24 mouse cellular contexts compared by ENCODE assay signal in the genomic region with DNA sequence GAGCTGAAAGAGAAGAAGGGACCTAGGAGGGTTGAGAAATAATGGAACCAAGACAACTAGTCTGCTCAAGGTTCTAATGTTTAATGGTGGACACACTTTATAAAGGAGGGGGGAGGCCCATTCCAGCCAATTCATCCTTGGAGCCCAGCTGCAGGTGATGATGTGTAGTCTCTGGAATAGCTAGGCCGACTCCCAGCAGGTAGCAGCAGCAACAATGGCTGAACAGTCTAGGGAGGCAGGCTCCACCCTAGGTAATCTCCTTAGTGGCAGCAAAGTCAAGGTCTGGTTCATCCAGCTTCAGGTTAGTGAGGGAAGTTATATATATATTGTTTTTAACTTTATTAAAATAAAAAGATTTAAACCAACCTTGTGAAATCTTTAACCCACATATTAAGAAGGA.
A peak's percentile ranks its signal among the peaks of the same experiment; 100 is the strongest.
DNase-seq lines count a peak whose midpoint lies in the region; ATAC-seq and TF ChIP-seq lines count a peak whose summit lies in the region.
"Had no signal": no experiment of that assay in that cellular context is flagged by ENCODE, and none has a peak within 500 bp of the region (broad histone marks: within the 10 kb centered on the region; RNA-seq: fewer than 3 reads in every experiment).

No protein-coding gene starts in this region.

- TF ChIP-seq CTCF in gastrocnemius, adult 2 months (IDR thresholded peaks at IDR 0.05) = no peak

- no peaks in the 10 kb centered on the region for H3K36me3 ChIP-seq in midbrain, embryonic 15.5 days (replicated peaks)
- no peaks in the 10 kb centered on the region for H3K36me3 ChIP-seq in forebrain, embryonic 13.5 days (ENCODE audit: poor library complexity, severe bottlenecking)
- H3K36me3 ChIP-seq: G1E had no signal

- no peaks in the 10 kb centered on the region for H3K4me1 ChIP-seq in midbrain, embryonic 15.5 days
- no peaks in the 10 kb centered on the region for H3K4me1 ChIP-seq in forebrain, embryonic 13.5 days

- H3K9me3 ChIP-seq in midbrain, embryonic 15.5 days = no peaks in the 10 kb centered on the region
- H3K9me3 ChIP-seq in forebrain, embryonic 13.5 days (replicated peaks) = no peaks in the 10 kb centered on the region
- H3K9me3 ChIP-seq: G1E had no signal

- H3K27me3 ChIP-seq in midbrain, embryonic 15.5 days (replicated peaks) = no peaks in the 10 kb centered on the region
- no peaks in the 10 kb centered on the region for H3K27me3 ChIP-seq in forebrain, embryonic 13.5 days
- H3K27me3 ChIP-seq: CH12.LX, Patski had no signal

- H3K27ac ChIP-seq in midbrain, embryonic 15.5 days = no peak overlapping the region
- no peak overlapping the region for H3K27ac ChIP-seq in gastrocnemius, adult 2 months
- no peak overlapping the region for H3K27ac ChIP-seq in forebrain, embryonic 13.5 days

- DNase-seq in ES-CJ7 (ENCODE audit: low read depth, low spot score) (peak; percentile 63), R1 (ENCODE audit: low read depth, low spot score) (peak; percentile 65), ZHBTc4 (ENCODE audit: low read depth, low spot score) (peak; percentile 23)
- no peak for DNase-seq in gastrocnemius, adult 2 months
- DNase-seq: adrenal gland, adult 2 months; adrenal gland, adult 8-10 months; adrenal gland, postnatal 10 days; adrenal gland, postnatal 14 days; adrenal gland, postnatal 25 days; adrenal gland, postnatal 36 days; B cell, adult 2 months; cerebellum, adult 11 months; cerebellum, adult 11-12 months; cerebellum, adult 18-20 months; cerebellum, adult 2 months; cerebellum, adult 8-10 months; cerebellum, adult 9-10 months had no signal

- H3K9ac ChIP-seq in midbrain, embryonic 15.5 days = no peak overlapping the region
- H3K9ac ChIP-seq in forebrain, embryonic 13.5 days = no peak overlapping the region

- 88% methylated on average over 1 of the region's 1 CpGs for WGBS in midbrain, embryonic 15.5 days
- 77% methylated on average over 1 of the region's 1 CpGs for WGBS in forebrain, embryonic 13.5 days

- no peak for ATAC-seq in midbrain, embryonic 15.5 days (replicated peaks)
- ATAC-seq in forebrain, embryonic 13.5 days = no peak
- ATAC-seq: activated CD4-positive, CD25-positive, alpha-beta regulatory T cell, adult 4 months; CD4-positive, CD25-positive, alpha-beta regulatory T cell, adult 4 months; Patski had no signal

- intact Hi-C loops in gastrocnemius, adult 2 months (cut with DNase I) = no loop called here

- no peak overlapping the region for H3K4me3 ChIP-seq in midbrain, embryonic 15.5 days
- no peak overlapping the region for H3K4me3 ChIP-seq in gastrocnemius, adult 2 months
- no peak overlapping the region for H3K4me3 ChIP-seq in forebrain, embryonic 13.5 days

- H3K4me2 ChIP-seq in midbrain, embryonic 15.5 days = no peak overlapping the region
- H3K4me2 ChIP-seq in forebrain, embryonic 13.5 days = no peak overlapping the region
